Mouse (Mus musculus) megakaryocyte-erythroid progenitor cell, adult 5-6 weeks (primary cell): Measurements from ENCODE around the gene Ankfy1. TPM values are rescaled to one million over a fixed set of nuclear protein-coding genes. Genes with fewer than 3 reads are reported as not detected.

ENCODE experiments used
- total RNA-seq, 2 experiments: library from RNA; stranded (forward) in 1 of 2; stranded (reverse) in 1 of 2; fragments of 200-1000, 215-1000 nt in 1 of 2; fragments of >200 nt in 1 of 2; fragmentation: Nextera tagmentation in 1 of 2; gene quantifications; 2 replicates each; pipeline ENCODE4 v1.2.3; 2014 to 2017

Gene Ankfy1
- total RNA-seq, 2 experiments from 2014 or later, result 27.7 to 28.9 TPM

Other genes starting within 250 kb of the Ankfy1 start
- 215 and 248 TPM in 2 replicates for gene Mybbp1a, start 248.7 kb upstream of the Ankfy1 start, total RNA-seq (2014; fragmentation: Nextera tagmentation)
- 185 and 248 TPM in 2 replicates for gene Mybbp1a, start 248.7 kb upstream of the Ankfy1 start, total RNA-seq (2017)
- 38.3 and 46.8 TPM in 2 replicates for gene Spns2, start 200.1 kb upstream of the Ankfy1 start, total RNA-seq (2014; fragmentation: Nextera tagmentation)
- gene Spns2, start 200.1 kb upstream of the Ankfy1 start, total RNA-seq (2017), result 16.0 and 23.3 TPM in 2 replicates
- 9.2 and 14.0 TPM in 2 replicates for gene Spns3, start 139.5 kb upstream of the Ankfy1 start, total RNA-seq (2014; fragmentation: Nextera tagmentation)
- gene Spns3, start 139.5 kb upstream of the Ankfy1 start, total RNA-seq (2017), result 3.8 and 7.1 TPM in 2 replicates
- 27.1 and 37.5 TPM in 2 replicates for gene Ube2g1, start 82.7 kb upstream of the Ankfy1 start, total RNA-seq (2014; fragmentation: Nextera tagmentation)
- 35.6 and 54.0 TPM in 2 replicates for gene Ube2g1, start 82.7 kb upstream of the Ankfy1 start, total RNA-seq (2017)
- 6.6 and 10.1 TPM in 2 replicates for gene Cyb5d2, start 106.1 kb downstream of the Ankfy1 start, total RNA-seq (2014; fragmentation: Nextera tagmentation)
- 3.9 and 5.4 TPM in 2 replicates for gene Cyb5d2, start 106.1 kb downstream of the Ankfy1 start, total RNA-seq (2017)
- 38.9 and 40.4 TPM in 2 replicates for gene Zzef1, start 106.2 kb downstream of the Ankfy1 start, total RNA-seq (2014; fragmentation: Nextera tagmentation)
- gene Zzef1, start 106.2 kb downstream of the Ankfy1 start, total RNA-seq (2017), result 26.9 and 27.3 TPM in 2 replicates